Mouse (Mus musculus): ENCODE measurements at regions not wholly inside any gene's neighbourhood (a gene's known extent, or its start where the extent isn't known, plus 50 kb on each side); places are given as distances from the start of the nearest gene placed in this dataset.

DNA sequence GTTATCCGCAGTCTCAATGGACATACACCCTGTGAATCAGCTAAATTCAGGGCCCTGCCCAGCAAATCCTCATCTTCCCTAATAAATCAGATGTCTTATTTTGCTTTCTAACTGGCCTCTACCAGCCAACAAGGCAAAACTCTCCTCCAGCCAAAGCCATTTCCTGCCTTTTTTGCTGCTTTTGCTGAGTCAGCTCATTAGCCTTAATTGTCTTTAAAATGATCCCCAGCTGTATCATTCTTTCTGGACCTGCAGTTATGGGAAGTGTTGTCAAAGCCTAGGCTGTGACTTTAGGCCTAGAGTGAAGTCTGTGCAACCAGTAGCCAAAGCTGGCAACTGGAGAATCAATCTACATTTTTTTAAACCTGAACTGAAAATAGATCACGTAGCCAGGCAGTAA lies 81.4 kb downstream of the Mtpn start:
- DNase-seq (ENCODE audit: low spot score) = no peak

DNA sequence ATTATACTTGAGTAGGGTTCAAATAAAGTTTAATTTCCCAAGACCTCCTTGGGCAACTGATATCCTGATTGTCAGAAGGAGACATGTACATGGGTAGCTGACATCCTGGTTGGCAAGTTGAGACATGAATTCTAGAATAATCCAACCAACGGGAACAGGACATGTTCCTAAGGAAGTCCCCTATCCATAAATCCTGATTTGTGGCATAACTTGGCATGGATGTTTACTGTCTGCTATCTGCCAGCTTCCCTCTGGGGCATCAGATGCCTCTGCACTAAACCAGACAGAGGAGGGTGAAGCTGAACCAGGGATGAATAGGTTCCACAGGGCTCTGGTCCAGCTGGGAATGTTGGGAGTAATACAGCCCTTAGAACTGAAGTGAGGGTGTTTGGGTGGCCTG lies 94.7 kb downstream of the Mtpn start:
- DNase-seq (ENCODE audit: low spot score) = no peak

DNA sequence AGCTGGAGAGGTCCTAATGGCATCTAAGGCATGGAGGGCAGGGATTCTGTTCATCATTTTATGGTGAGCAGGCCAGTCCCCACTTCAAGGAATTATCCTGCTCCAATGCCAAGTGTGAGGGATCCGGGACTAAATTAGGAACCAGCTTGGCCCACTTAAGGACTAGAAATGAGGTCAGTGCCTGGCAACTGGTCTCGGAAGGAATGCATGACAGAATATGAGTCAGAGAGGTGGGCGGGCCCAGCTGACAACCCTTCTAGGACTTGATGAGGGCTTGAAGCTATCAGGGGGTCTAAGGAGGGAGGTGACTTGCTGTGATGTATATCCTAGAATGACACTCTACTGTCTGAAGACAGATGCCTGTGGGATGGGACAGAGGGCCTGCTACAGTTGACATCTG lies 100.4 kb upstream of the Fam180a start:
- no peak for DNase-seq (ENCODE audit: low spot score)

DNA sequence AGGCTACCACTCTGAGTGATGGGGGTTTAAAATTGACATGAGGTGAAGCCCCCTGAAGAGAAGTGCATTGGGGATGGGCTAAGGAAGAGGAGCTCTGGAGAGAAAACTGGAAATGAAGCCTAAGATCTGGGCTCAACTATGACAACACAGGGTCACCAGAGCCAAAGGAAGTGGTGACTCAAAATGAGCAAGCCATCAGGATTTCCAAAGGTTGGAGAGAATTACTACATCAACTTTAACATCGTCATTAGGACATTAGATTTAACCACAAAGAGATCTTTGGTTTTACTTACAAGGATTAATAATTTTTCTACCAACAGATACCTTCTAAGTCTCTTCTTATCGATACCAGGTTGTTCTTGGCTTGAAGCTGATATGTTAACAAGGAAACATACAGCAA lies 98.6 kb upstream of the Fam180a start:
- DNase-seq (ENCODE audit: low spot score) = no peak

DNA sequence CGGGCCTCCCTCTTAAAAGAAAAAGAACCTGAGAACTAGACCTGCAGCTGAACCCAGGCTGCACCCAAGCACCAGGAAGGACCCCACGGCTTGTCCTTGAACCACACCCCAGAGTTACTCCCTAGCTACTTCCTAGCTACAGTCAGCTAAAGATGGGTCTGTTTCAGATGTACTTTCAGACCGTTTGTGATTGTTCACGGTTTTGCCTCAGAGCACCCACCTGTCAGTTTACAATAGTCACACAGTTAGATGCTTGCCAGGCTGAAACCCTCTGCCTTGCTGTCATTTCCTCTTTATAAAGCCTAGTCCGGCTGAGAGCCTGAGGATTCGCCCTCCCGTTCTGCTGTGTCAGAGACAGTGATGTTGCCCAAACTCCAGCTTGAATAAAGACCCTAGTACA lies 95.0 kb upstream of the Fam180a start:
- DNase-seq (ENCODE audit: low spot score) = no peak

DNA sequence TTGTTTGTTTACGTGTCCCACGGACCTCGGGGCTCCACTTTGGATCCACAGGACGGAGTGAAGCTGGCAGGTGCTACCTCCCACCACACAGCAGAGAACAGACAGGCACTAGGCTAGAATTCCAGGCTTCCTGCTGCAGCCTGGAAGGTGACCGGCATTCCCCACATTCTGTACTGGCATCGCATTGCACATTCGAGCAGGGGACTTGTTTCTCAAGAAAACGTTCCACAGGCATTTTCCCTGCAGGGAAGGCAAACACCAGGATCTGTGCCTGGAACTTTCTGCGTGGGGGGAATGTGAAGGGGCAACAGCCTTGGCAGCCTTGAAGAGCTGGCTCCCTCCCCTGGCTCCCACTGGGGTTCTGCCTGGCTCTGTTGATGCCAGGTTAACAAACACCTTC lies 79.1 kb upstream of the Fam180a start:
- DNase-seq (ENCODE audit: low spot score) = no peak

DNA sequence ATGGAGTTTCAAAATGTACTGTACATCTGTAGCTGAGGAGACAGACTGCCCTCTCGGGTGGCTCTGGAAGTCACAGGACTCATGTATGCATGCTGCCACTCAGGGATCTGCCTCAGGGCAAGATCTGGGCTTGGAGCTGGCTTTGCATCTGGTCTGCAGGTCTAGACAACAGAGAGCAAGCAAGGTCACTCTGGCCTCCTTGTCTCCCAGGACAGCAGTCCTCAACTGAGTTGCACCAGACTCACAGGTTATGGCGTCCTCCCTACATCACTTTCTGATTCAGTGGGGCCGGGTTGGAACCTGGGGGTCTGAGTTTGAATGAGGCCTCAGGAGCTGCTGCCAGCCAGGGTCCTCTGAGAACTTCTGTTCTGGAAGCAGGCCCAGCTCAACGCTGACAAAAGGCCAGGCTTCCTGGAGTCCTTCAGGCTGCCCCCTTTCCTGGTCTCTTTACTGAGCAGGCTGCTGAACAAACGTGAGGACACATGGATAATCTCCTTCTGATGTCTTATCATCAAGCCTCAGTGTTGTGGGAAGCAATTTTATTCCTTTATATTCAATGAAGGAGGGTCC lies 77.5 kb upstream of the Fam180a start:
- DNase-seq (ENCODE audit: low spot score) = no peak

DNA sequence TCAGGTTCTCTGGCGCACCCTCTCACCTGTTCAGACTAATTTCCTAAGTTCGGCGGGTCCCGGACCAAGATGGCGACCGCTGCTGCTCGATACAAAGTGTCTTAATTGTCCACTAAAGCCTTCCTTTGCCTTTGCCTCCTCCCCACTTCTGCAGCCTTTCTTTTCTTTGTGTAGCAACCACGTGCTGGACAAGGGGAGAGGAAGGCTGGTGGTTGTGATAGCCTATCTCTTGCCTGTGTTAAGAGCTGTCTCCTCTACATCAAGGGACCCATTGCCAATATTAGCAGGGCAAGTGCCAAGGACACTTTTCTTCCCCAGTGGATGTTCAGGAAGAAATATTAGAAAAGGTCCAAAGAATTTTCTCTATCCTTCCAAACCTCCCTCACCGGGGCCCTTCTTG lies 69.8 kb upstream of the Fam180a start:
- no peak for DNase-seq (ENCODE audit: low spot score)

DNA sequence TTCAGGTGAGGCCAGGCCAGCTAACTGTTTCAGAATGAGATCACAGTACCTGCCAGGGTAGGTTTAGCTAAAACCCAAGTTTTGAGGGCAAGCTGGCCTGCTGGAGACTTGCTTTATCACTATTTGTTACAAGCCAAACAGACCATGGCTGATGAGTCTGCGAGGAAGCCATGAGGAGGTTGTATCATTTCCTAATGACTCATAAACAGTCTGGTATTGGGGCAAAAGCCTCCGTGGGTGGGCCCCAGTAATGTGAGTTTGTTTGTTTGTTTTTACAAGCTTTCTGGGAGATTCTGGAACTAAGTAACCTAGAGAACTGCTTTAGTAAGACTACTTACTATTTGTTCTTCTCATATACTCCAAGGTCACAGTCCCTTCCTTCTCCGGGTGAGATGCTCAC lies 62.9 kb upstream of the Fam180a start:
- no peak for DNase-seq (ENCODE audit: low spot score)

DNA sequence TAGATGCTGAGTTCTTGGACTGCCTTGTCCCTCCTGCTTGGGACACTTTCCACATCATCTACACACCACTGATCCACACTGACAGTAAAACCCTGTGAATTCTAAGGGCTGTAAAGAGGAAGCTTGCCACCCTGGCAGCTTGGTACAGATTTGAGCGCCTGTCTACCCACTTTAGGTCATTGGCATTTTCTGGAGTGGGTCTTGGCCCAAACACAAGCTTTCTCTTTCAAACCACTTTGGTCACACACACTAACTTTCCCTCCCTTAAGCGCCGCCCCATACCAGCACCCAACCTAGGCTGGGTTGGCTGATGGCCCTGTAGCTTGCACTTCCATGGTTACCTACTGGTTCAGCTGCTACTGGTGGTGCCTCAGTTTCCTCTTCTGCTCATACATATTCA lies 55.6 kb upstream of the Fam180a start:
- no peak for DNase-seq (ENCODE audit: low spot score)

DNA sequence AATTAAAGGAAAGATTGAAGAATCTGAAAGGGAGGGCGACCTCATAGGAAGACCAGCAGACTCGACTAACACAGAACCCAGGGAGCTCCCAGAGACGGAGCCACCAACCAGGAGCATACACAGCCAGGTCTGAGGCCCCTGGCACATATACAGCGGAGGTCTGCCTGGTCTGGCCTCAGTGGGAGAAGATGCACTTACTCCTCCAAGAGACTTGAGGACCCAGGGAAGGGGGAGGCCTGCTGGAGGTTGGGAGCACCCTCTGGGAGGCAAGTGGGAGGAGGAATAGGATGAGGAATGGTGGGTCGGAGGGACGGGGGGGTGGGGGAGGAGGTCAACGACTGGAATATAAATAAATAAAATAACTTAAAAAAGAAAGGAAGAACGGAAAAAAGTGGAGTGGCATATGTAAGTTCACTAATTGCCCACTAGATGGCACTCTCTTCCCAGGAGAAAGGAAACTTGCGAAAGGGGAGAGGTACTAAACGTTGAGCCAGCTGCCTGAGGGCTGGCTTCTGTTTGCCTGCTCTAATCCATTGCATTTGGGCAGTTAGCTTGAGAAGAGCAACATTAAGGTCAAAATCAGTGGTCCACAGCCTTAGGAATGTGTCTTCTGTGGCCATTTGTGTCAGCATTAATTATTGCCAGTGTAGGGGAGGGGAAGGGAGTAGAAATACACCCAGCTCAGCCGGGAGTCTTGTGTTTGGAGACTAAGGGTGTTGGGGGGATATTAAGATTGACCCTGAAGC lies 55.0 kb upstream of the Fam180a start:
- DNase-seq (ENCODE audit: low spot score) = peak; percentile 11

DNA sequence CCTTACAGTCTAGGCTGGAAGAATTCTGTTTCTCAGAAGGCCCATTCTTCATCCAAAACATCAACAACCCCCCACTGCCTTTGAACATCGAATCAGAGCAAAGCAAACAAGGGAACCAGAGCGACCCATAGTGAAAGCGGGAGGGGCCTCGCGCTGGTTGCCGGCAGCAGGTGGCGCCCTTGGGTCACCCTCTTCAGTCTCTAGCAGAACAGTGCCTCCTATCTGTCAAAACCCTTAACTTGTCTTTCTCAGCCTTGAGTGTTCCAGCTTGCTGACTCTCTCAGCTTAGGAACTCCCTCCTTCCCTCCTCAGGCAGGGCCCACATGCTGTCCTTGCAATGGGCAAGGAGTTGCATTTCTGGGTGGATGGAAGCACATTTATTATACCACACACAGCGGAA lies 53.9 kb upstream of the Fam180a start:
- peak; percentile 60 for DNase-seq (ENCODE audit: low spot score)

DNA sequence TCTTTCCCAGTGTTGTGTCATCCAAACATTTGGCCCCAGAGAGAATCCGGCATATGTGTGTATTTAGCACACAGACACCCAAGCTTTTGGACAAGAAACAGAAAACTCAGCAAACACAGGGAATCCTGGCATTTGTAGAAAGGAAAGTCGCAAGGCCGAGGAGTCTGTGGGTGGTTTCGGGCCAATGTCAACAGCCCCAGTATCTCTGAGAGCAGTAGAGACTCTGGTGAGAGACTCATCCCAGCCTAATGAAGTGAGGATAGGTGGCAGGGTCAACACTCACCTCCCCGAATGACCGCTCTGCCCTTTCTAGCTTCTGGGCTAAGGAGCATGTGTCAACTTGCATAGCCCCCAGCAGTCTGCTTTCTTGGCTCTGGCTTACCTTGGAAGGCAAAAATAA lies 52.9 kb upstream of the Fam180a start:
- no peak for DNase-seq (ENCODE audit: low spot score)

DNA sequence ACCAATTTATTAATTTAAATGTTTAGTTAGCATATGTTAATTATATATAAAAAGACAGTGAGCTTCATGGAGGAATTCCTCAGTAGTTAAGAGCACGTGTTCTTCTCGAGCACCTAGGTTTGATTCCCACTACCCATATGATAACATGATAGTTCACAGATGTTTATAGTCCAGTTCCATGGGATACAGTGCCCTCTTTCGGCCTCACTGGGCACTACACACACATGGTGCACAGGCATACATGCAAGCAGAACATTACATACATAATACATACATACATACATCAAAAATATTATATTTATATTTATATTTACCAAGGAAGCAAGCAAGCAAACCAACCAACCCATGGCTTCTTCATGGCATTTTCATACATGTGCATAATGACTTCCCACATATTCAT lies 51.6 kb upstream of the Fam180a start:
- no peak for DNase-seq (ENCODE audit: low spot score)

DNA sequence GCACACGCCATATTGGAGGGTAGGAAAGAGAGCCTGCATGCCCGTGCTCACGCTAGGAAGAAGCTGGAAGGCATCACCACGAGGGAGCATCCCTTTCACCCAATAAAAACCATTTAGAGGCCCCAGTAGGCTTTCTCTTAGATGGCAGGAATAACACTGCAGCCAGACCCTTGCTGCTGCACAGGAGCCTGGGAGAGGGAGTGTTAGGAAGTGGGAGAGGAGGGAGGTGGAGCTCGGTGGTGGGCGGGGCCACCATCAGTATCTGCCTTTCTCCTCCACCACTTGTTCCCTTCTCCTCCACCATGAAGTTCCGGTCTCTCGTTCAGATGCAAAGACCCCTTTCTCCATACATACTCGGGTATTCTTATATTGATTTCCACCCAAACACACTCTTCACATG lies 50.6 kb upstream of the Fam180a start:
- DNase-seq (ENCODE audit: low spot score) = no peak
